Mouse (Mus musculus): Measurements from ENCODE around the gene Rbm15.
A peak's percentile ranks its signal among the peaks of the same experiment; 100 is the strongest.
"Not testable (repeated sequence)": the region's sequence is repeated elsewhere in the genome, so short reads cannot be mapped to it uniquely, and the experiment has no call there.

The Rbm15 gene

GRCm38 (mm10) chr3:107331746-107332126 lies 1.7 kb downstream of the Rbm15 start:
- no peak for DNase-seq (ENCODE audit: low spot score in 2 of 2)

- peak; percentile 7 to 11 for DNase-seq (ENCODE audit: low spot score in 2 of 2)
These were observed 2.7 kb downstream of the Rbm15 start for GRCm38 (mm10) chr3:107330503-107331424.

- no peak for DNase-seq (ENCODE audit: low spot score in 2 of 2)
These were observed 7.0 kb downstream of the Rbm15 start for GRCm38 (mm10) chr3:107326442-107326841.

- no peak for DNase-seq (ENCODE audit: low spot score in 2 of 2)
These were observed 11.7 kb downstream of the Rbm15 start for GRCm38 (mm10) chr3:107321776-107322175.

- DNase-seq (ENCODE audit: low spot score in 2 of 2), result no peak
These were observed 12.3 kb downstream of the Rbm15 start for GRCm38 (mm10) chr3:107321141-107321540.

- no peak for DNase-seq (ENCODE audit: low spot score in 2 of 2)
These were observed 16.1 kb downstream of the Rbm15 start for GRCm38 (mm10) chr3:107317338-107317737.

GRCm38 (mm10) chr3:107296917-107297316 lies 36.6 kb downstream of the Rbm15 start:
- DNase-seq (ENCODE audit: low spot score in 2 of 2), result not testable (repeated sequence)

GRCm38 (mm10) chr3:107295672-107296360 lies 37.7 kb downstream of the Rbm15 start:
- no peak for DNase-seq (ENCODE audit: low spot score in 2 of 2)

GRCm38 (mm10) chr3:107290764-107291381 lies 42.6 kb downstream of the Rbm15 start, which contains the start of gene Slc16a4:
Gene Slc16a4, plus strand, starts transcription at chr3:107291230.
- no peak for DNase-seq (ENCODE audit: low spot score in 2 of 2)

GRCm38 (mm10) chr3:107287346-107287745 lies 46.1 kb downstream of the Rbm15 start:
- DNase-seq (ENCODE audit: low spot score in 2 of 2), result no peak

GRCm38 (mm10) chr3:107286123-107286522 lies 47.4 kb downstream of the Rbm15 start:
- no peak for DNase-seq (ENCODE audit: low spot score in 2 of 2)

GRCm38 (mm10) chr3:107278479-107279269 lies 54.8 kb downstream of the Rbm15 start, which contains the start of gene Lamtor5:
Gene Lamtor5, plus strand, starts transcription at chr3:107278858.
- DNase-seq (ENCODE audit: low spot score in 2 of 2), result peak; percentile 86 to 91

- no peak for DNase-seq (ENCODE audit: low spot score in 2 of 2)
These were observed 56.8 kb downstream of the Rbm15 start for GRCm38 (mm10) chr3:107276626-107277025.

- DNase-seq (ENCODE audit: low spot score in 2 of 2), result no peak
These were observed 57.5 kb downstream of the Rbm15 start for GRCm38 (mm10) chr3:107275996-107276395.
